Mouse (Mus musculus) thymus, postnatal 4 days (tissue): ENCODE measurements at regions not wholly inside any gene's neighbourhood (a gene's known extent, or its start where the extent isn't known, plus 50 kb on each side); places are given as distances from the start of the nearest gene placed in this dataset.

Experiments
- DNase-seq: peaks from one replicate; pipeline ENCODE4 v3.0.0; 2021

DNA sequence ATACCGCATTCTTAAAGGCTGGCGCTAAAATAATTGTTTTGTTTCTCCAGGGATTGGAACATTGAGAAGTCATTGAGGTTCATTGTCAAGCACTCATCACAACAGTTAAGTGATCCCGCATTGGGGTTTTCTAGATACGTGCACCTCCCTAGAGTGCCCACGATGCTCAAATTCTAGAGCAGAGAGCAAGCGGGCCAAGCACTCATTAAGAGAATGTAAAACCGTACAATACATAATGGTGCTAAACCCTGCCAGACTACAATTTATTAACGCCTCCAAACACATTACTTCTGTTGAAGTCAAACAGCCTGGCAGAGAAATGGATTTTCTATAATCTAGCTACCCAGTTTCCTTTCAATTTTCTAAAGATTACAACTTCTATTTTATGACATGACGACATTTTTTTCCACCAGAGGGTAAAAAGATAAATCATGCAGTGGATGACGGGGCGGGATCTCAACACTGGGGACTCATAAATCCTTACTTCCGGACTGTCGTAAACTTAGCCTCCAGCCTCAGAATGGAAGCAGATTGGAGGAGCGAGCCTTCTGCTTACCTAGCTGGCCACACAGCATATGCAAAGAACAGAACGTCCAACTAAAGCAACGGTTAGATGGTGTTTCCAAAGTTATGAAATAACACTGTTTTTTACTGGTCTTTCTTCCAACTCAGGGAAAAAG, 482.8 kb downstream of the Rps29 start:
- DNase-seq: no peak

DNA sequence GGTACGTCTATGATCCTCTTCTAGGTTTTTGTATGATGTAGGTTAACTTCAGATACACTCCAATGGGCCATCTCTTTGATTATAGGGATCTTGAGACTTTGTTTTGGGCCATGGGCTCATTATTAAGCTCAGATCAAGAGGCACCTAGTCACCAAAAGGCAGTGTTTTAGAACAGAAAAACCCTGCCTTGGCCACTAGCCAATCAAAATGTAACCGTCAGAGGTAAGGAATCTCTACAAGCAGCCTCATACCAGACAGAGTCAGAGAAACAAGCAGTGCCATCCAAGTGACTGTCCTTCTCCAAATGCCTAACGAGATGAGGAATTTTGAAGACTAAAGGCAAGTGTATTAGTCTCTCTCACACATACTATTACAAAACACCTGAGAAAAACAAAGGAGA, 487.0 kb downstream of the Rps29 start:
- no peak for DNase-seq

DNA sequence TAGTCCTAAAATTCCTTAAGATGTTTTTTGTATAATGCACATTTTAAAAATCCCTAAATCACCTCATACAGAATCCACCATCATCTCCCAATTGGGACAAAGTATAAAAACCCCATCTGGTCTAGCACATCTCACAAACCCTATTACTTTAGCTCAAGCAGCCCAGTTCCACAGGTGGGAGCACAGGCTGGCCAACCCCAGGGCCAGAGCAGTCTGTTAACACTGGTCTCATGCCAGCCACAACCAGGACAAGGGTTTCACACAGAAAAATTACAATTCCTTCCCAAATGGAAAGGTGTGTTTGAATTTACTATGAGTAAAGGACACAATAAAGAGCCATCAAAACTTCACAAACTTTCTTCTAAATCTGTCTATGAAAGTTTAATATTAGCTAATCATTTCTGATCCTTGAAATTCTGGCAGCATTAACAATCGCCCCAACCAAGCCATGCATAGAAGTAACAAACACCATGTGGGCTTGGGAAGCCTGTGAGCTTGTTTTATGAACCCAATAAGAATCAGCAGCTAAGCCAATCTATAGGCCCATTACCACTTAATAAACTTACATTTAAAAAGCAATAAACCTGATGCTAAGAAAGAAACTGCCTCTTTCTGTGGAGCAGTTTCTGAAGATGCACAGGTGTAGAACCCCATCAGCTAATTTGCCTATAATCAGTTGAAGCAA, 512.9 kb downstream of the Rps29 start:
- DNase-seq: no peak

DNA sequence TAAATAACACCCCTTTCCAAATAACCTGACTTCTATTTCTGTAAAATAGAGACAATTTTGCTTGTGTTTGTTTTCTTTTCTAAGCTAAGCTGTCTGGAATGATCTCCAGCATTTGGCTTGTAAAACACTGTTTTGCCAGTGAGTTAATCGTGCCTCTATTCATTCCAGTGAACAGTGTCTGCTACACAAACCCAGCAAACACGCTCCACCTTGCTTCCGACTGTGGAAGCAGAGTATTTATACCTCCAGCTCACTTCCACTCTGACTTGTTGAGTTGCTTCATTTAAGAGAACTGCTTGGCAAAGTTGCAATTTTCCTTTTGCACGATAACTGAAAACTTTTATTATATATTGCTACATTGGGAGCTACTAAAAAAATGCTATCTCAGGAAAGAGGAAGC, 515.3 kb downstream of the Rps29 start:
- no peak for DNase-seq

DNA sequence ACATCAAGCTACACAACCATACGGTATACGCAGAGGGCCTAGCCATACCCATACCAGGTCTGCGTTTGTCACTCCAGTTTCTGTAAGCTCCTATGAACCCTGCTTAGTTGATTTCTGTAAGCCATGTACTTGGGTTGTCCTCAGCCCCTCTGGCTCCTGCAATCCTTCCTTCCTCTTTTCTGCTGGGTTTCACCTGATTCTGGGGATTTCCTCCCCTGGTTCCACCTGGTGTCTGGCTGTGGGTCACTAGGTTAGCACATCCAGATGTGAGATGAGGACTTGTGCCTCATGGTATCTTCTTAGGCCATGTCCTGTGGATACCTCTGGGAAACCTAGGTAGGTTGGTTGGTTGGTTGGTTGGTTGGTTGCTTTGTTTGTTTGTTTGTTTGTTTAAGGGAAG, 526.5 kb downstream of the Rps29 start:
- no peak for DNase-seq

DNA sequence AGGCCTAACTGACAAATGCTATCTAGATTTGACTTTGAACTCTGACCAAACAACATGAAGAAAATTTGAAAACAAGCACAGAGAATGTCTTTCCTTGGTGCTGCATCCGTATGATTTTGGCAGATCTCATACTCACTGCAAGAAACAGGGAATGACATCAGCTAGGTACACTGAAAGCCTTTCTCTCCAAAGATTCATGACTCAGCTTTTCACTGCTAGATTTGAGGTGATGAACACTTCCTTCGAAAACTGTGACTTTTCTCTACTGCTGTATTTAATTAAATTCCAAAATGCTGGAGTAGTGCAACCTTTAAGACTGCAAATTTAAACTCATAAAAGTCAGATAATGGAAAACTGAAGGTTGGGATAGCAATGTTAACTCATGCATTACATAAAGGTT, 540.6 kb downstream of the Rps29 start:
- no peak for DNase-seq

DNA sequence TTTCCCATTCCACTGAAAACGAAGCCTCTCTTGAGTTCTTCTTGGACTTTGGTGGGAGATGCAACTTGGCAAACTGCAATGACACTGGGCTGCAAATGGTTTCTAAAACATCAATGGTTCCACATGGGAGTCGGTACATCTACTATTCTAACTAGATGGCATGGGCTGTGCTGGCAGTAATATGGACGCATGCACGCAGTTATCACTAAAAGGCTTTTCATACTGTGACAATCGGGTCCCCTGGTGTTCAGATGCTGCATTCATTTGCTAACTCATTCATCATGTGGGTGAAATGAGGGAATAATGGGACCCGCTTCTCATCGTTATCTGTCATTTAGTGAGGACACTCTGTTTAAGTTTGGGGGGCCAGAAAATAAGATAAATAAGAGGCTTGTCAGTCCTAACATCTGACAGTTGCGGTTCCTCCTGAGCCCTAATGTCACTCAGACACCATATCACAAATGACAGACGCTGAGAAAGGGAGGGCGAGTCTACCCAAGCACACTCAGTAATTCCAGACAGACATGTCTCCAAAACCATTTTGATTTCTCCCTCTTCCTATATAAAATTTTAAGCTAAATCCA, 553.5 kb downstream of the Rps29 start:
- no peak for DNase-seq

DNA sequence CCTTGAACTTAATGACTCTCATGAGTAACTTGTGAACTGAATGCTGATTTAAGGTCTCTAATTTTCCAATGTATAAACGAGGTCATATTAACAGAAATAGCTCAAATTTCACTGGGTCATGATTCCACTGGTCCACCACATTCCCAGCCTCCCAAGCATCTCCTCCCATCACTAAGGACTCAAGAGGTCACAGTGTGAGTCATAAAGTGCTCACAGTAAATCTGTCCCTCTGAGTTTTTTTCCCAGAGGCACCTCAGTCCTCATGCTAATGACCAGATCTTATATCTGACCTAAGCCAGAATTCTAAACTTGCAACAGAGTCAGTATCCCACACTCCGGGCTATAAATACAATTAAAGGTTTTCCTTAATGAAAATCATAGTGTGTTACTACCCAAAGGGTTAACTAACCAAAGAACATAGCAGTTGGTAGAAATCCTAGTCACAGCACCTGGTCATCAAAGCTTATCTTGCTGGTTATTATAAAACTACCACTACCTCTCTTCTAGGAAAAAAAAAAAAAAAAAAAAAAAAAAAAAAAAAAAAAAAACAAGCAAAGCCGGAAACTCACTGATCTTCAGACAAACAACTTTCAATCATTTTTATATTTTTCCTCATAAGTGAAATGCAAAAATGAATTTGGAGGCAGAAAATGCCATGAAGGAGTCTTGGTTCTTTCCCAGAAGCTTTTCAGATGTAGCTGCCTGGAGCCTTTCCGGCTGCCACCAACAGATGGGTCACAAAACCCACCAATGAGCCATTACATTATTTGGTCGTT, 554.3 kb downstream of the Rps29 start:
- no peak for DNase-seq

DNA sequence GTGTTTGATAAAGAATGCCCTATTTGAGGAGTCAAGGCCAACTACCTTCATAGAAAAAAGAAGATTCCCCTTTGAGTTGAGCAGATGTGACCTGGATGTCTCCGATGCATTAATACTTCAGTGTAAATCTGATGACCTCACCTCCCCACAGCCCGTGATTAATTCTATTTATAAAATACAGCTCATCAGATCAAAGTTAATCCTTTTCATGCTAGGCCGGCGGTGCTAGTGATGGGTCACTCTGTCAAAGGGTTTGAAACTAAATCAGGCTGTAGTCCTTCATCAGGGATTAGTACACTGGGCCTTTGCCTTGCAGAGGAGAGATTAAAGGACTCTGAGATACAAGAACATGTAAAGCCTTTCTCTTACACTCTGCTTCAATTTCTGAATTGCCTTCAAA, 556.3 kb downstream of the Rps29 start:
- DNase-seq: no peak

DNA sequence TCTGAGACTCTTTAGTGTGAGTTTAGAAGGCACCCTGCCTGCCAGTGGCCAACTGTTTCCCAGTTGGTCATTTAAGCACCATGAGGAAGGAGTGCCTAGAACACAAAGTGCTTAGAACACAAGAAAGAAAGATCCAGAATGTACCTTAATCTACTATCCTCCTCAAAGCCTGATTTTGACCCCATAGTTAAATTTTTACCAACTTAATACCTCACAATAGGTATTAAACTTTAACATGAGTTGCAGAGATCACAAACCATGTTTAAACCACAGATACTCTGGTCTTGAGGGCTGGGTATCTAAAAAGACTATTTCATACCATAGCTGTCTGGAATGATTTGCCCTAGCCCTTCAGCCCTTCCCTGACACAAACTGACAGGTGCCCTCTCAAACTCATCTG, 557.6 kb downstream of the Rps29 start:
- DNase-seq: no peak

DNA sequence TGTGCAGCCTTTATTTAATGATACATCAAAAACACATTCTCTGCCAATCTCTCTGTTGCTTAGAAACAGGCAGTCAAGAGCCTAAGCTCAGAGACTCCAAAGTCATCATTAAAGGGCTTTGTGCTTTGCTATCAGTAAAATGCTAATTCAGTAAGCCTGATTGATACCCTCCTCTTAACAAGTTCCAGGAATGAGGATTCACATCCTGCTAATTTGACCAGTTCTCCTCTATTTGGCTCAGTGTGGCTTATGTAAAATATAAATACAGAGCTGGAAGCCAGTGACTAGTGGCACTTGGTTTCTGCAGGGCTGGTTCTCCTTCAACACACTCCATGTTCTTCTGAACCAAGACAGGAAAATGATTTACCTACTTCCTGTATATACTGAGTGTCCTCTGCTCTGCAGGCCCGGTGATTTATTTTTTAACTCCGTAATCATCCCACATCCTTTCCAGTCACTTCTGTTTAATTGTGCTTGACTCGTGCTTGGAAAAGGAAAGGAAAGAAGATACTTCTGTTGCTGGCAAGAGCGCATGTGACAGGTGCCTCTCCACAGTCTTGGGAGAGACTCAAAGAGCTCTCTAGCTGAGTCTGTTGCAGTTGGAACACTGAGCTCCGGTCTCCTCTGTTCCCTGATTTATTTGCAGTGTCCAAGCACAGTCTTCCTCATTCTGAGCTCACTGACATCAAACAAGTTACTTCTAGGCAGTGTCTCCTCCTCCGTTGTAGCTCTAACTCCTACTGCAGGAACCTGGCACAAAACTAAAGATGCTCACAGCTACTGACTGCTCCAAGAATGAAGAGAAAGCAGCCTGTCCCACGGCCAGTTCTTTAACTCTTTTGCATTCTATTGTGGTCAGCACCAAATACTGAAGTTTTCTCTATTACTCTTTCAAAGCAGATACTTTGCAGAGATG, 559.0 kb downstream of the Rps29 start:
- no peak for DNase-seq

DNA sequence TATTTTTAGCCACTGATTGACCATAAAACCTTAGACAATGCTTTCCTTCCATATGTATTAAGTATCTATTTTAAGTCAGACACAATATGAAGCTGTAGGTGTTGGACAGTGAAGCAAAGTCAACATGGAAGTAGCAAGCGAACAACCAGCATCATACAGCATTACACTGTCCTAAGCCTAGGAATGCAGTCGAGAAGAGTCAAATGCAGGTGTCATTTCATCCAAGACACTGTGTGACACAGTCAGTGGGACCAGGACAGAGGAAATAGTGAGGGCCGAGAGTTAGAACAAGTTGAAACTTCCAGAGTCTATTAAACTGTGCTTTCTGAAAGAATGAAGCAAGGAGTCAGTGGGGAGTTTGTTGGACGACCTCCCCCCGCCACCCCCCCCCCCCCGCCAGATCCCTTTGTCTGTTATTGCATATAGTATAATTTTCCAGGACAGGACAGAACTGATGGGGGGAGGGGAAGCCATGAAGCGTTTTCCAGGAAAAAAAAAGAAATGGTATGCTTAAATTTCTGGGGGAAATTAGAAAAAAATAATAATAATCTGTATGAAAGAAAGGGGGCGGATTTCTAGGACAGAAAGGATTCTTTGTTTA, 559.9 kb downstream of the Rps29 start:
- no peak for DNase-seq

DNA sequence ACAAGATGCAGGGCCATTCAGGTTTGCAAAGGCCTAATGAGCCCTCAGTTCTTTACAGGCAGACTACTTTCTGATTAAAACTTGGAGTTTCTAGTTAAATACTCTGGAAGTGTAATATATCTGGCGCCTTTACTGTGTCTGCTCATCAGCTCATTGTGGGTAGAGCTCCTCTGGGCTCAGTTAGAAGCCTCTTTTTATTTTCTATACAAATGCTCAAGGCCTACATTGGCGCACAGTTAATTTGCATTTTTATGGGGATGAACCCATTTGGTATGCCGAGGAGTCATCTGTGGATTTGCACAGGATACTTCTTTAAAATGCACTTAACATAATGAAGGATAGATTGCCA, 573.5 kb downstream of the Rps29 start:
- no peak for DNase-seq

DNA sequence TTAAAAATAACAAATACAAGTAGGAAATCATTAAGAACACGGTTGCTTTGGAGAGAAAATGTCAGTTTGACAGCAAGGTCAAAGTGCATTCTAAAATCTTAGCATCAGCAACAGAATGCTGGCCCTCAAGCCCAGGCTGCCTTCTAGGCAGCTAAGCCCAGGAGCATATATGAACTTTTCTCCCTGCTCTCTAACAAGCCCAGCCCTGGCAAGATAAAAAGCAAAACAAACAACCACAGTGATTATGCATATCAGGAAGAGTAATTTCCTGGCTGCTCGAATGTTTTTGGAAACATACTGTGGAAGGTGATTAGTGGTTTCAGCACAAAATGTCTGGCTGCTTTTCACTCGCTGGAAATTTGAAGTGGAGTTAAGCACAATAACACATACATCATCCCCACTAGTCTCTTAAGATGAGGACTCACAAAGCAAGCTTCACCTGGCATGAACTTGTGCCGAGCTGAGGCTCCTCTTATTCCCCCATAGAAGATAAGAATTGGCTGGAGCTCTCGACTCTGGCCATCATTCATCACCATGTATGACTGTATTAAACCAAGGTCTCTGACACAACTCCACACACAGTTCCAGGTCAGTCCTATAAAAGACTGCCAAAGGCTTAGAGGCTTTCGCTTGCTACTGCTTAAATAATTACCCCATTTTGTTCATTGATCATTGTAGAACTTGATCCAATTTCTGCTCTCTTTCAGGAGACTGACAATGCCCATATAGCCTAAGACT, 574.0 kb downstream of the Rps29 start:
- no peak for DNase-seq

DNA sequence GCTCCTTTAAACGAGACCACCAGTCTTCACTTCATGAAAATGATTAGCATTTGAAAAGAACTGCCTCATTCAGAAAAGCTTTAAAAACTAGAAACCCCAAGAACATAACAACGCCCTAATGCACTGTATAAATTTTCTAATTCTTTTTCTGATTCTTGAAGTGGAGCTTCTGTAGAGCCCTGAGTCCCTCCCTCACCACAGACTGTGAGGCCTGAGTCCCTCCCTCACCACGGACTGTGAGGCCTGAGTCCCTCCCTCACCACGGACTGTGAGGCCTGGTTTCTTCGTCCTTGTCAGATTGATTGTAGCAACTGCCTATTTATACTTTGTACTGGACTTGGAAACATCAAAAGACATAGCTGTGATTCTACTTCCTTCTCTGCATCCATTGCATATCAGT, 579.1 kb downstream of the Rps29 start:
- DNase-seq: no peak

DNA sequence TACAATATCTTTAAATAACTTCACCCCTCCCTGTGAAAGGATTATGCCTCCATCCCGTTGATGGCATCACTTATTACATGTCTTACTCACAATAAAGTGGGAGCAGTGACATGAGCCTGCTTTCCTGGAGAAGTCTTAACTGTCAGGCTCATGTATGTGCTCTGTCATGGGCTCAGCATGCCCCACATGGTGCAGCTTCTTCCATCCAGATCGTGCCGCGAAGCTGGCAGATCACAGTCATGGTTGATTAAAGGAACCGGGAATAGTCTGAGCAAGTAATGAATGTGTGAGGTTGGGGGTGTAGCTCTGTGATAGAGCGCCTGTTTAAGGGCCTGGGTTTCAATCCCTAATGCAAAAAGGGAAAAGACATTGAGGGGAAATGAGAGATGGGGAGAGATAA, 581.5 kb downstream of the Rps29 start:
- DNase-seq: no peak

DNA sequence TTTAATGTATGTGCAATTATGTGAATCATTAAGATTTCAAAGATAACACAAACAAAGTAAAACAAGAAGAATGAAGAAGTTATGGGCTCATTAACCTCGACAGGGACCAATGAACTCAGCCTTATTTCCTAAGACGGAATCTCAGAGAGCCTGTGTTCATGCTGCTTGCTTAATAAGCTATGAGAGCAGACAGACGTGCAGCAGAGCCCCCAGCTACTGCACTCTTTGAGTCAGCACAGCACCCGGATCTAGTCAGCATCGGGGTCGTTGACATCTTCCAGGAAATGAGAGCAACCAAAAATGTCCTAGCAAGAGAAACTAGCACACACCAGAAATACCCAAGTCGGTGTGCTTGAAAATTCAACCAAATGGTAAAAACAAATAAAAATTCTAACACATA, 582.1 kb downstream of the Rps29 start:
- no peak for DNase-seq

DNA sequence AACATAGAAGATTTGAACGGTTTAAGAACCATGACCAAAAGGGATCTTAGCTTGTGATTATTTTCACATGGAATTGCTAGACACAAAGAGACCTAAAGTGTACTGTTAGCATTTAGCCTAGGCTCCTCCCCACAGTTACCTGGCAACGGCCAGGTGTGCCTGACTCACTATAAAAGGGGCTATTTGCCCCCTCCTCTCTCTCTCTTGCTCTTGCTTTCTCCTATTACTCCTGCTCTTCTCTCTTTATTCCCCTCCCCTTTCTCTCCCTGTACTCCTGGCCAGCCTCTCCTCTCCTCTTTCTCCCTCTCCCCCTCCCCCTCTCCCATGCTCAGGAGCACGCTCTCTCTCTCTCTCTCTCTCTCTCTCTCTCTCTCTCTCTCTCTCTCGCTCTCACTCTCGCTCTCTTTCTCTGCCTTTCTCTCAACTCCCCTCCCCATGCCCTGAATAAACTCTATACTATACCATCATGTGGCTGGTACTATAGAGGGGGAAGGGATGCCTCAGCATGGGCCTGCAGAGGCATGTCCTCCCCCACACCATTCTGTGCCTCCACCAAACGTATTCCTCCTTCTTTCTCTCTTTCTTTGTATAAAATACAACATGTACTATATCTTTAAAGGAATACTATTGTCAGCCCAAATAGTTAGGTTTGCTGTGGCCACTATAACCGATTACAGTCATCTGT, 603.9 kb downstream of the Rps29 start:
- no peak for DNase-seq

DNA sequence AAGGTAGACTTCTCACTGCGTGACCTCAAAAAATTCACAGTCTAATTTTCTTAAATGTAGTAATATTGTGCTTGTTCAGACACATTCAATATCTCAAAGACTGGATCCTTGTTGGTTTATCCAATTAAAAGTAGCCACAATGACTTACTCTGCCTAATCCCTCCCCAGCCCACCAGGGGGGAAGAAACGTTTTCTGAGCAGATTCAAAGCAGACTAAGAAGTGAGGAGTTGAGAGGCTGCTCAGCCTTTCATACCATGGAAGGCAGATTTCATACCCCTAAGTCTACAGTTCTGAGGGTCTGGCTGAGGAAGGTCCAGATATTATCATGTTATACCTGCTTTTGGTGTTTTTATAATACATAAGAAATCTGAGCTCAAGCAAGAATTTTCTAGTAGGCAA, 604.7 kb downstream of the Rps29 start:
- no peak for DNase-seq

DNA sequence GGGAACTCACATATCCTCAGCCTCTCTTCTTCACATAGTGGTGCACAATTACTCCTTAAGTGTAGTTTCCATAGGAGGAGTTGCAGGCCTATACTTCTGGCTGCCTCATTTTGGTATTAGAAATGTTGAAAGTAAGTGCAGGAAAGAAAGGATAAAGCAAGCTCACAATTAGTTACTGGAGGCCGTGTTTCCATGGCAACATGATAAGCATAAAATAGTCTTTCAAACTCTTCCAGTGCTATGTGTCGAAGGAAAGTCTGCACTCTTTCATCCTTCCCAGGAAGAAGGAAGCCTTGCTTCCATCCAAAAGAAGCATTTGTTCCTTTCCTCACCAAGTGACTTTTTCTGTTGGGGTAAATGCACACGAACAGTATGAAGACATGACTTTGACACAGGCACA, 617.2 kb downstream of the Rps29 start:
- DNase-seq: no peak

DNA sequence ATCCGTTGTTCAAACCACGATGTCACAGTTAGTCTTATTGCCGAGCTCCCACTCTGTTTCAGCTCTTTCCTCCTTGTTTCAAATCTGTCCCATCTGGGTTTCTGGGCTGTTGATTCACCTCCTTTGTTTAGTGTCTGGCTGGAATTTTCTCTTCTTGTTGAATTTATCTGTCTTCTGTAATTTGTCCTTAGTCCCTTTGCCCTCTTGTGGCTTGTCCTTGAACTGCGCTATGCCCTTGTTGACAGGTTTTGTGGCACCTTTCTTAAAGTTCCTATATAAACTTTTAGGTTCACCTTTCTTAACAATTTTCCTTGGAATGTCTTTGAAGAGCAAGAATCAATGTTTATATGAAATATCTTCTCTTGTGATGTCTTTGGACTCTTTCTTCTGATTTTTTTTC, 658.2 kb downstream of the Rps29 start:
- DNase-seq: no peak
